Mouse (Mus musculus): ENCODE data around the gene Col4a1.

Gene Col4a1

DNA sequence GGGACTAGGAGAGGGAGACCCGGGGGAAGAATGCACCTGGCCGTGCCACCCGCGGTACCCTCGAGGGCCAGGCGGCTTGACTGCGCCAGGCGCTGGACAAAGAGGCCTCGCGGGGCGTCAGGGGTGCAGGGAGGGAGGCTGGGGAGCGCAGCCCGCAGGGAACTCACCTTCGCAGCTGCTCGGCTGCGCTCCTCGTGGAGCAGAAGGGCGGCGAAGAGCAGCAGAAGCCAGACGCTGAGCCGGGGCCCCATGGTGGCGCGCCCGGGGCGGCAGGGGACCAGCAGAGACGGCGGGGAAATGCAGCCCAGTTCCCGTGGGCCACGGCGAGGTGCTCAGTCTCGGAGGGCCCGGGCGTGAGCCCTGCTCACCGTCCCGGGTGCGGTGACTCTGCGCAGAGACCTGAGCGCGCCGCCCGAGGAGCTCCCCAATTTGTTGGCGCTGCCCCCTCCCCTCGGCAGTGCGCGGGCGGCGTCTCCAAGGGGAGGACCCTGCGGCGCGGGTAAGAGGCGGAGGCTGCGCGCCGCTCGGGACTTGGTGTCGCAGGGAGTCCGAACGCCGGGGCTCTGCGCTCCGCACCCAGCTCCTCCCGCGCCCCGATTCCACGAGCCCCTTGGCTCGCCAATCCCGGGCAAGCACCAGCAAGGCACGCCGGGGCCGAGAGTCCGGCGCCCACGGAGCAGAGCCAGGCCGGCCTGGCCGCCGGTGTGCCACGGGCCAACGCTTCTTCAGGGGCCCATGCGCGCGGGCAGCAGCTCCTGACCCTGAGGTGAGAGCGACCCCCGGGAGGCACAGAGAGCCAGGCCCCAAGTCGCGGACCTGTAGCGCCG lies at the start of gene Col4a1, which contains the start of gene Col4a2:
Gene Col4a1 (minus strand): TSS at position 478 of the 827 bp plus-strand sequence.
Gene Col4a2 (plus strand): TSS at position 457 of the 827 bp plus-strand sequence.
- peak; percentile 84 for DNase-seq (ENCODE audit: low spot score)

DNA sequence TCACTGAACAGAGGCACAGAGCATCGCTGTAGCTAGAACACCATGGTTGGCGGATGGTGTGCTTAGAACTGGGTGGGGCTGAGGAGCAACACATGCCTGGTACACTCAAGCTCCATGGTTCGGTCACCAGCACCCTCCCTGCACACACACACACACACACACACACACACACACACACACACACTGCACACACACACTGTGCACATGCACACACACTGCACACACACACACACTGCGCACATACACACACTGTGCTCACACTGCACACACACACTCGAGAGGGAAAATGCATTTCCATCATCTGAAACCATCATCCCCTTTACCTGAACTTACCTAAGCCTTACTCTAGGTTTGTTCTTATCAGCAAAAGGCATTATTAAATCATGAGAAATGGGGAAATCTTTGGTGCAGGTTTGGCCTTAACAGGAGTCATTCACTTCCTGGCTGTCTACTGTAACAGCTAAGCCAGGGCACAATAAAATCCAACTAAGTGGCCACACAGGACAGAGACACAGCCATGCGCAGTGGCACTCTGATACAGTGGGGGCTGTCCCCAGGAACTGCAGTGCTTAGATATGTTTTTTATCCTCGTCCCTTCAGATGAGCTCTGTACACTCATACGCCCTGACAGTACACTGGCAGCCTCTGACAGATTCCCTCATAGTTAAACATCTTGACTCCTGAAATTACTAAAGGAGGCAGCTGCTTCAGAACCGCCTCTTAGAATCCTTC lies 49.1 kb upstream of the Col4a1 start:
- DNase-seq (ENCODE audit: low spot score) = no peak

DNA sequence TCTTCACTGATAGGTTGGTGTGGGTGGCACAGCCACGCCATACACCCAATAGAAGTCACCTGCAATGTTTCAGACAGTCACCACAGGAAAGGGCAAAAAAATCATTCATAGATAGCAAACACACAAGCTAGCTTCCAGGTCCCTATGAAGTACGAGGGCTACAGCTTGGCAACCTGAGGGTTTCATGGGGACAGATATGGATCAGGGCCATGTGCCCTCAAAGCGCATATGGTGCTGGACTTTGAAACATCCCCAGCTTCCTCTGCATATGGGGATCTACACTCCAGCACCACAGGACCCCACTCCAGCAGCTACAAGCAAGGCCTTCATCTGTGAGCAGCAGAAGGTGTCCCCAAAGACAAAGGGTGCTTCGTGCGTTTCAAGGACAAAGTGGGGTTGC lies 47.2 kb upstream of the Col4a1 start:
- no peak for DNase-seq (ENCODE audit: low spot score)

DNA sequence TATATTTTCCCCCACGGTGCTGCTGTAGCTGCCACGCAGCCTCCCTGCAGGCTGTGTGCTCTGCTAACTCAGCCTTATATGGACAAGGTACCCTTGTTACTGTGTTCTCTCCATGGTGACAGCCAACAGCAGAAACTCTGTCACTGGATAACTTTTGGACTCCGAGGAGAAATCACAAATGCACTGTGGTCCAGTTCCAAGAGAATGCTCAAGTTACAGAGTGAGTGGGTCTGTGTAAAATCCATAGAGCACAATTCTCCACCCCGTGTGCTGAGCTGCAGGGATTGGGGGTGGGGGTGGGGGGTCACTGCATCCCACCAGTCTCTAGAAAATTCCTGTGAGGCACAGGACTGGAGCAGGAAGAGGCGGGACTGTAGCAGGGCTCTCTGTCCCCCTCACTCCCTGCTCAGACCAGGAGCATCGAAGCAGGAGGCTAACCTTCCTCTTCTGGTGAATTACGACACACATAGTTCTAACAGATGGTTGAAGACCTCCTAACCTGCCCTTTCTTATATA lies 45.4 kb upstream of the Col4a1 start:
- DNase-seq (ENCODE audit: low spot score) = no peak

DNA sequence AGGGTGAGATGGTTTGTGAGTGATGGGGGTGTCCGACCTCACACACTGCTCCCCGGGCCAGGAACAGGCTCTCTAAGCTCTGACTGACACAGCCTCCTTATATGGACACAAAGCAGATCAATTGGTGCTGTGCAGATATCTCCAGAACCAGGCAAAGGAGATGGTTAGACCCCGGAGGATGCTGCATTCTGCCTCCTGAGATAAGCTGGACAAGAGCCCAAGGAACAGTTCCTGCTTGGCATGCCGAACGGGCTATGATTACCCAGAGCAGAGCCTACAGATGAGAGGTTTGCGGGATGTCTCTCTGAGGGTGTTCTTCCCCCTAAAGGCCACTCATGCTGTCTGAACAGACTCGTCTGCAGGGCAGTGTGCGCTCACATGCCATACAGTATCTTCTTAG lies 44.1 kb upstream of the Col4a1 start:
- DNase-seq (ENCODE audit: low spot score) = no peak

DNA sequence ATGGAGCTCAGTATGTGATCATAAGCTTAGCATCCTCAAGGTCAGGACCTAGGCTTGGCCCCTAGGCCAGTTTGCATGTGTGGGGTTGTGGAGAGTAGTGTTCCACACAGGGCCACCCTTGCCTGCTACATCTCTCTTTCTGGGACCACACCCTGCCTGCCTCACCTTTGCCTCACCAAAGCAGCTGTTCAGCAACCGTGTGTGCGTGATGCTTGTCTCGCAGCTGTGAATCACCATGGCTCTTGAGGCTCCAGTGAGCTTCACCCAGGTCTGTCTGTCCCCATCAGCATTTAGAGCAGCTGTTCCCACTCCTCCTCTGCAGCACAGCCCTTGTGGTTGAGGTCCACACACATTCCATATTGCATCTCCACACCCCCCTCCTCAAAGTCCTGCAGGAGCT lies 43.3 kb upstream of the Col4a1 start:
- DNase-seq (ENCODE audit: low spot score) = no peak

DNA sequence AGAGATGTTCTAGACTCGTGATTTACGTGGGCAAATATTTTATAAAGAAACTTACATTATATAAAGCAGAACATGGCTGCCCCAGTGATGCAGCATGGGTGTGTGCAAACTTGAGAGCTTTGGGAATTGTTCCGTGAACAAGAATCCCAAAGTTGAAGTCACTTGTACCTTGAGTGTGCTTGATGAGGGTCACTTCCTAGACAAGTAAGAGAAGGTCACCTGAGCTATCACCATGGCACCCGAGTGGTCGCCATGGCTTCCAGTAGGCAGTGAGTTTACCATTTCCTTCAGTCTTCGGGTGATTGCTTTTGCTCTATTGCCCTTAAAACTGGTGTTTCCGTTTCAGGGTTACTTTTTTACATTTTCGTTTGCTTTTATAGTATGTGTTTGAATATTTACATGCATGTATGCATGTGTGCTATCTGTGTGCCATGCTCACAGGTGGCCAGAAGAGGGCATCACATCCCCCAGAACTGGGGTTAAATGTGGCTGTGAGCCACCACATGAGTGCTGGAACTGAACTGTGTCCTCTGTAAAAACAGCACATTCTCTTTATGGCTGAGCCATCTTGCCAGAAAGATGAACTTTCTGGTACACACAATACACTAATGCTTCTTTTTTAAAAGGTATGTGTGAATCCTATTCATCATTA lies 42.3 kb upstream of the Col4a1 start:
- no peak for DNase-seq (ENCODE audit: low spot score)

DNA sequence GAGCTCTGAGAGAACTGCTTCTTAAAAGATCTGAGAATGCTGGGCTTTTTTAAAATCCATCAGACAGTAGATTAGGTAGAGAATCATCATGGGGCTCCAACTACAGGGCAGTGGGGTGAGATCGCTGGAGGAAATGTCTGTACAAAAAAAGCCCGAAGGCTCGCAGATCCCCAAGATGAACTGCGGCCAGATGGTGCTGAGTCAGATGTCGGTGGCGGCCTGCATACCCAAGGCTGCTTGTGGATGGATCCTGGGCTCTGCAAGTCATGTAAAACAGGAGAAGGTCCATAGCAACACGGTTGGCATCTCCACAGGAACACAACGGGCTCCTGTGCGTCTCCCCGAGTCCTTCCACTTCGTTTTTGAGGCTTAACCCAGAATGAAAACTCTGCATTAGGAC lies 39.9 kb upstream of the Col4a1 start:
- no peak for DNase-seq (ENCODE audit: low spot score)

DNA sequence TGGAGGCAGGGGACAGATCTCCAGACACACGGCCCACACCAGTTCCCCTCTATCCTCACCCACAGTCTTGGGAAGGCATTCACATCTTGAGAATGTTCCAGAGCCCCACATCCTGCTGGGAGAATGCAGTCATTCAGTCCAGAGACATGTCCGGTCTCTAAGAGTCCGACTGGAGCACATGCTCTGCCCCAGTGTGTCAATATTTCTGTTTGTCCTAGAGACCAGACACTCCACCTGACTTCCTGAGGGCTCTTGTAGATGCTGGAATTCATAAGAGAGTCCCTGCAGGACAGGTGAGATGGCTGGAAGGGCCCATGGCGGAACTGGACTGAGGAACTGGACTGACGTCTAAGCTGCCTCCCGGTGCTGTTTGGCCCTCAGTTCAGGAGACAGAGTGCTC lies 38.7 kb upstream of the Col4a1 start:
- DNase-seq (ENCODE audit: low spot score) = no peak

DNA sequence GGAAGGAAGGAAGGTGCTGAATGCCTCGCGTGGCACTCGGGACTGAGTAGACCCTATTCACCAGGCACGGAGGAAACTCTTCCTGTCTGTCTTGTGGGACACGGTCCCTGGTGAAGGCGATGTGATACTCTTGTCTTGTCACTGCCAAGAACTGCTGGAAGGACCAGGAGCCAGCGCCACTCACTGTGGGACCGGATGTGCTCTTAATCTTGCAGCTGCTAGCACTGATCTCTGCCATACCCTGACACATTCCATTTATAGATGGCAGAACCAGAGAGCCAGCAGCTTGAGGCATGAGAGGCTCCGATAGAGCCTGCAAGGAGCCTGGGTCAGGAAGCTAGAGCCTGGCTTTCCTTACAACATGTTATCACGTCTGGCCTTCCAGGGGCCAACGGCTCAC lies 36.0 kb upstream of the Col4a1 start:
- DNase-seq (ENCODE audit: low spot score) = no peak

DNA sequence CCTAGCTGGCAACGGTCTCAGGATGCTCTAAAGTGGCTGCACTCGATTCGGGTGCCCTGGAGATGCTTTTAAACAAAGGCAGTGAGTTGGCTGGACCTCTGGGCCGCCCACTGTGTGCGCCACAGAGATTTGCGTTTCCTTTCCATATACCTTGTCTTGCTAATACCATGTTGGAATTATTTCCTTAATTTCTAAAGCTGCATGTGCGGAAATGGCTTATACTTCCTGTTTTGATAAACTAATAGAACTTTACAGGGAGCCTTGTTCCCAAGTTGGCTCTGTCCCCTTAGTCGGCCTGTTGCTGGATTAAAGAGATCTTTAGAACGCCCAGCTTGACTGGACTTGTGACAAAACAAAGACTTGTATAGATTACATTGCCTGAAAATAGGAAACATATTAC lies 35.1 kb upstream of the Col4a1 start:
- DNase-seq (ENCODE audit: low spot score) = no peak

DNA sequence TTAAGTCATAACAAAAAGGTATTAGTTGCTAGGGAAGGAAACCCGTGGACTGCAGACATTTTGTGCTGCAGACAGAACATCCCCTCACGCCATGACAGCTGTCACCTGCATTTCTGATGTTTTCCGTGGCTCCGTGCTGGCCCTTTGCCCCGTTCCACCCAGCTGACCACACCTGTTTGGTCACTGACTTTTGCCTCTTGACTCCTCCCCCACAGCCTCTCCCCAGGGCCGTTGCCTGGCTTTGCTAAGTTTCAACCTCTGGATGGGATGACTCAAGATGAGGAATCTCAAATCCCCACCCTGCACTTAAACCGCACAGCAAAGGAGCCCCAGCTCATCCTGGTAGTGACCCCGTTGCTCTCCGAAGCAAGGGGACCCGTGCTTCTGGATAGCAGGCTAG lies 33.6 kb upstream of the Col4a1 start:
- no peak for DNase-seq (ENCODE audit: low spot score)

DNA sequence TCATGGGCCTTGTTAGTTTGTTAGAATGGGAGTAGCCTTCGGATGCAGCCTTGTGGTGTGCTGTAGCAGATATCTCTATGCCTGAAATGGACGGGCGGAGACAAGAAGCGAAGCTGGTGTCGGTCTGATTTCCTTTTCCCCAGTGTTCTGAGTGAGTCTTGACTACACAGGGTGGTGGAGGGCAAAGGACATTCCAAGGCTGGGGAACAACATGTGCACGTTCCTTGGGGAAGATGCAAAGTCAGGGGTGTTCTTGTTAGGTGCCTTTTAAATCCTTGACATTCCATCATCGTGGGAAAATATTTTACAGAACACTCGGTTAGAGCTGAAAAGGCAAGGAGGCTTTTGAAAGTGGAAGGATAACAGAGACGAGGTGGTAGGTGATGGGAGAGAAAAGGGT lies 31.8 kb upstream of the Col4a1 start:
- DNase-seq (ENCODE audit: low spot score) = no peak

DNA sequence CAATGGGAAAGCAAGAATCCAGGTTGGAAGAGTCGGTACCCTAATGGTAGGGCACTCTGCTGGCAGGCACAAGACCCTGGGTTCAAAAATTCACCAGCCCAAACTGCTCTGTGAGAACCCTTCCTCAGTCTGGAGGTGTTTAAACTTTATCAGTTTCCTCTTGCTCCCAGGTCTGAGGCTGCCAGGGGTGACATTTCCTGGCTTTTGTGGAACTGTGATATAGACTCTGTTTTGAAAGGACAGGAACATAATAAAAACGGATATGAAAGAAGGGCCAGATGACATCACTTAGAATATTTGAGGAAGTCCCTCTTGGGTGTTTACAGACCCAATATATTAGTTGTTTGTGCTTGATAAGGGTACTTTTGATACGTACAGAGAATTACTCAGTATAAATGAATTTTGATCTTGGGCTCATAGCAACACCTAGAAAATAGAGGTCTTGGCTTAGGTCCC lies 28.5 kb upstream of the Col4a1 start:
- no peak for DNase-seq (ENCODE audit: low spot score)

DNA sequence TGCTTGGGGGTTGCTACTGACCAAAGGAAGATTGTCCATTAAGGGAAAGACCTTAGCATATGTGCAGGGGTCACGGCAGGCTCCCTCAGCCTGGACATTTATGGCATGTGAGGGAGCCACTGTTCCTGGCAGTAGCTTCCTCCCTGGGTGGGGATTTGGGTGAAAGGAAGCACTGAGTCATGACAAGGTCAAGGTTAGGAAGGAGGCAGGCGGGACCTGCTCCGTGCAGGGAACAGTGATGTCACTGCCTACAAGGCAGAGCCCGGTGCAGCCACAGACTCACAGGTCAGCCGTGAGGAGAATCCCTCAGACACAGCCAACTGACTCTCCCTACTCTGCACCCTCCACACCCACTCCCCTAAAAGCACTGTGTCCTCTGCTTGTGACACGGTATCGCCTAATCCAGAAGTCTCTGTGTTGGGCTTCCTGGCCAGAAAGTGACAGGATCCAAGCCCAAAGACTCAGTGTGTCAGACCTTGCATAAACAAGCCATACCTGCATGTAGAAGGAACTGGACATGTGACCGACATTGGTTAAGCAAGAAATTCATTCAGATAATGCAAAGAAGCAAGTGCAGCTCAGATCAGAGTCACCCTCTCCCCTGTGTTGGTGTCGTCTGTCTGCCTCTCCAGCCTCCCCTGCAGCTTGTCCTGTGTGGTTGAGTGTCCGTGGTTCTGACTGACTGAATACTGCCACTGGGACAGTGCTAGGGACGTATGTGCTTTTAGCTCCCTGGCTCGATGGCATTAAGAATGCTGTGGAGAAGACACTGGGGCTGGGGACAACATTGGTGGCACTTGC lies 27.9 kb upstream of the Col4a1 start:
- no peak for DNase-seq (ENCODE audit: low spot score)

DNA sequence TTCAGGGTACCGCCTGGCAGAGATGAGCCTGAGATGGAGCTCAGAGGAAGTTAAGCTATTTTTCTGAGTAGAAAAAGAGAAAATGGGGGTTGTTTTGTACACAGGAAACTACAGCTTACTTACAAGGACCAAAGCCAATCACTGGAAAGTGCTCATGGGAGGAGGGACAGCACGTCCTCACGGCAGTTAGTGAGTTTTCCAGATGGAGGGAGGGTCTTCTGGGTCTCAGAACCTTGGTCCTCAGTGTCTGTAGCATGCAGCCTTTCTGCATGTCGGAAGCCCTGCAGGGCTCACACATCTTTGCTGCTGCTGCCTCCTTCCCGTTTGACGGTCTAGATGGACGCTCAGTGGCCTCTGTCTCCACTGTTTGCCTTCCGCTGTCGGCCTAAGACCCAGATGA lies 25.9 kb upstream of the Col4a1 start:
- no peak for DNase-seq (ENCODE audit: low spot score)

DNA sequence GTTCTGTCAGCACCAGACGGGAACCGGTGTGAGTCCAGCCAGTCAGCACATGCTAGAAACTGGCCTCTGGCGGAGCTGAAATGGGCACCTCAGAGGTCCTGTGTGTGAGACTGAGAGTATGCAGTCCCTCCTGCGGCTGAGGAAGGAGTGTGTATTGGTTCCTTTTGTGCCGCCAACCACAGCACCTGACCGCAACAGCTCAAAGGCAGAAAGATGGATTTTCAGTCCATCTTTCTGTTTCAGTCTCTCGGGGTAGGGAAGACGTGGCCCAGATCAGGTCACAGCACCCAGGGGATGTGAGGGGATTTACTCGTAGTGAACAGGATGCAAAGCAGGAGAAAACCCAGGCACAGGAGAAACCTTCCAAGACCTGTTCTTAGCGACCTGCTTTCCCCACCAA lies 25.0 kb upstream of the Col4a1 start:
- DNase-seq (ENCODE audit: low spot score) = no peak

DNA sequence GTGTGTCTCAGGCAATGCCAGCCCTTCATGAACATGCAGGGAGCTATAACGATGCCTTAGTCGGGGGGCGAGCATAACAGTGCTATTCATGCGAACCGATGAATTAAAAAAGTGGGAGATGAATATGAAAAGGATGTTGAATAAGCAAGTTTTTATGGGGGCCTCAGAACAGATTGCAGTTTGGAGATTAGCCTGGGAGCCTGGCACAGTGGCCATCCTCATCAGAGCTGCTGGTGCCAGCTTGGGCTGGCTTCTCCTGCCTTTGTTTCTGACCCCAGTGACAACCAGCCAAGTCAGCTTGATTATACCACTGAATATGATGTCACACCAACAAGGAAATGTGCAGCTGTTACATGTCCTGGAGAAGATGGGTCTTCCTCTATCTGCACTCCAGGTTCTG lies 23.7 kb upstream of the Col4a1 start:
- no peak for DNase-seq (ENCODE audit: low spot score)

DNA sequence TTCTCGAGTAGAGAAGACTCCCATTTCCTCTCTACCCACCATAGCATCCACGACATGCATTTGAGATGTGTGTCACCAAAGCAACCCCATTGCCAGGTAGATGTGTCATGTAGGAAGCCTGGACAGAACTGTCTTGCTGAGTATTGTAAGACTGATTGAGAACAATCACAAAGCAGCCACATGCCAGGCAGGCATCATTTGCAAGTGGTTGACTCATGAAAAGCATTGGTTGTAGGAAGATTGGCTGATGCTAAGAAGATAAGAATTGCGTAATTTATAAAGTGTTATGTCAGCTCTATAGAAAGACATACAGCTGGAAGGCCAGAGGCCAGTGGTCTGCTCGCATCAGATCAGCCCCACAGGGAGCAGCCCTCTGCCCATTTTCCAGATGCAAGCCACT lies 22.6 kb upstream of the Col4a1 start:
- no peak for DNase-seq (ENCODE audit: low spot score)

DNA sequence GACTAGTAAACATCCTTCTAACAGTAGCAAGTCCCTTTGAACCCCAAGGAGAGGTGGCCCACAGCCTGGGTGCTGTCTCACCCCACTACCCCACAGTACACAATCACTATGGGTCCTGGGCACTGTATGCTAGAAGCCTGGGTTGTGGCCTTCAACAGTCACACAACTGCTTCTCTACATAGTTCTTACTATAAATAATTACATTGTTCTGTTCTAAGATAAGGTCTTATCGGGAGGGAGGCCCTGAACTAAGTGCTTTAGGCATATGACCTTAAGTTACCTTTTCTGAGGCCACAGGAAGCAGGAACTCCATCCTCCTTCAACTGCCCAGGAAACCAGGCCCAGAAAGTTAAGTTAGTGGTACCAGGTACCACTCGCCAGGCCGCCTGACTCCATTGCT lies 21.9 kb upstream of the Col4a1 start:
- DNase-seq (ENCODE audit: low spot score) = no peak

DNA sequence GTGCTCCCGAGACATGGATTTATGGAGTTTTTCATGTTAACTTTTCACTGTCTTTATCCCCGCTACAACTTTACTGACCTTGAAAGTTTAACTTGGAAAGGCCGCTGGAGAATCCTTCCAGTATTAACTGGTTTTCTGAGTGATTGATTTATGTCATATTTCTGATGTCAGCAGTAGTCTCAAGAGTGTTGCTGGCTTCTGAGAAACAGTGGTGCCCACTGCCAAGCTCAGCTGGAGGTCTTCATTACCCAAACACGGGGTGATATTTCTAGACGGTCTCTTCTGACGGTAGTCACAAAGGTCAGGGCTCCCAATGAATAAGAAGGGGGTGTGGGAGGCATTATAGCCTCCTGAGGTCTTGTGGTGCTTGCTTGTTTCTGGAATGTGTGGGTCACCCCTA lies 21.1 kb upstream of the Col4a1 start:
- DNase-seq (ENCODE audit: low spot score) = peak; percentile 41

DNA sequence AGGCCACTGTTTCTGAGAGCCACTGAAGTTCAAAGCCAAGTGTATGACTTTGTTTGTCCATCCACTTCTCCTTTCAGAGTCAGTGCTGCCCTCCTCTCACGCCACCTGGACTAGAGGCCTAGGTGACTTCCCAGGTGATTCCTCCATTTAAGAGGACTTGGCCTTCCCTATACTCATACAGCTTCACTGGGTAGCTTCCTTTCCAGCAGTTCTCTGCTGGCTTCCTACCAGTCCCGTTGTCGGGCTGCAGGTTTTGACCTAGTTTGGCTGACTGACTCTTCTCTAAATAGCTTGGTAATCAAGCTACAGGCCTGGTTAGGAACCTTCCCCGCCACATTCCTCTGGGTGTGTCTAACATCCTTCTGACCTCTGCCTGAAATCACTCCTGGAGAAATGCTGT lies 18.9 kb upstream of the Col4a1 start:
- DNase-seq (ENCODE audit: low spot score) = peak; percentile 47

Data from adipocyte (in vitro differentiated cells).